Mouse (Mus musculus) brain, embryonic 14.5 days (tissue): ENCODE data around the gene Pde4b.

Experiments used
- CTCF ChIP-seq: fragments of 200-500 bp; IDR thresholded peaks from 2 replicates; pipeline ENCODE4 v1.5.1; 2012; ENCODE audit warnings: inconsistent platforms, mild to moderate bottlenecking, moderate library complexity, borderline replicate concordance; ENCODE audit not compliant: insufficient read depth, insufficient read length; ENCODE audit errors: extremely low read depth
- POLR2A ChIP-seq: fragments of 200-500 bp; IDR thresholded peaks from 2 replicates; pipeline ENCODE4 v1.6.1; 2012; ENCODE audit warnings: mild to moderate bottlenecking, inconsistent platforms, borderline replicate concordance; ENCODE audit not compliant: poor library complexity, insufficient read depth, insufficient read length, severe bottlenecking; ENCODE audit errors: extremely low read depth

- no peak for TF ChIP-seq CTCF
- TF ChIP-seq POLR2A = no peak
These were observed at the start of gene Pde4b for GRCm38 (mm10) chr4:102087091-102087565.
